8 mouse cellular contexts compared by ENCODE assay signal in the genomic region with DNA sequence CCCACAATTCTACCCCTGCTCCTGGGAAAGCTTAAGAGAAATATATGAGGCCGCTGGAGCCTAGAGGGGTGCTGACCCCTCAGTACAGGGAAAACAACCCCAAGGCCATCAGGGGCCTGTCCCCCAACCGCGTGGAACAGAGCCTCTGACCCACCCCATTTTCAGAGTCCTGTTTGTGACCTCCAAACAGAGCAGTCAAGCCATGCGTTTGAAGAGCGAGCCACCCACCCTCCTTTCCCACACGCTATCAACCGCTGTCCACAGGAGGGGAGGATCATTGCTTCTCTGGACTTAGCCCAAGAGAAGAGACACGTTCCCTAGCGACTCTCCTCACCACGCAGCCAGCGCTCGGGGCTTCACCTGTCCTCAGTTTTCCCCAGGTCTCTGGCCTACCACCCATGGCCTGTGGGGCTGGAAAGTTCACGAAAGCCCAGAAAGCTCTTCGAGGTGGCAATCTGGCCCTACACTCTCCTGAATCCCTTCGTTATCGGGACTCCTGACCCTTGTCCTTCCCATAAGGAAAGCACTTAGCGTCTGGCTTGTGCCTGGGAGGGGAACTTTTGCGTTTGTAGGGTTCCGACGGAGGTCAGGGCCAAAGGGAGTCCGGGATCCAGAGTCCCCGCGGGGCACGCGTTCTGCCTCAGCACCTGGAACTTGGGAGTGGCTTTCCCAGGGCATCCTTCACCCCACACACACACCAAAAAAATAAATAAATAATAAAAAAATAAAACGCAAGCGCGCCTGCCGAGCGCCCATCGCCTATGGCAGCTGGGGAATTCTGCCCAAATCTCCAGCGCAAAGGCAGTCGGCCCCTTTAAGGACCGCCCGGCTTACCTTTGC. TPM values are rescaled to one million over a fixed set of nuclear protein-coding genes. Genes with fewer than 3 reads are reported as not detected.
DNase-seq lines count a peak whose midpoint lies in the region; ATAC-seq and TF ChIP-seq lines count a peak whose summit lies in the region.

No protein-coding gene starts in this region.

- peak overlapping the region; percentile 89 for H3K27ac ChIP-seq in bone marrow macrophage, adult 2 months (ENCODE audit: insufficient read depth, low read depth, low read length)
- peak overlapping the region; percentile 66 for H3K27ac ChIP-seq in intestine, embryonic 15.5 days

- H3K79me2 ChIP-seq in myocyte (ENCODE audit: control insufficient read depth, insufficient read depth) = peaks cover 55% of the 10 kb centered on the region

- no peaks in the 10 kb centered on the region for H3K9me3 ChIP-seq in intestine, embryonic 15.5 days

- H3K36me3 ChIP-seq in intestine, embryonic 15.5 days = no peaks in the 10 kb centered on the region
- no peaks in the 10 kb centered on the region for H3K36me3 ChIP-seq in myocyte (ENCODE audit: control insufficient read depth, insufficient read depth)

- peak overlapping the region; percentile 92 for H3K4me3 ChIP-seq in bone marrow macrophage, adult 2 months (ENCODE audit: insufficient read depth, low read length)
- peak overlapping the region; percentile 71 for H3K4me3 ChIP-seq in intestine, embryonic 15.5 days (replicated peaks)
- H3K4me3 ChIP-seq in myocyte = peak overlapping the region; percentile 99

- 5% methylated on average over 35 of the region's 35 CpGs for WGBS in intestine, embryonic 15.5 days

- H3K4me2 ChIP-seq in intestine, embryonic 15.5 days (replicated peaks) = peak overlapping the region; percentile 98
- H3K4me2 ChIP-seq in myocyte (ENCODE audit: low read depth) = peak overlapping the region; percentile 79

- ATAC-seq in intestine, embryonic 15.5 days = peak; percentile 46
- ATAC-seq in erythroid progenitor cell, adult 5-6 weeks (replicated peaks; ENCODE audit: low FRiP score, poor library complexity, severe bottlenecking) = no peak

- 0 out of 2 replicates have a peak, but pooled peaks cover 3% of the 10 kb centered on the region for H3K27me3 ChIP-seq in intestine, embryonic 15.5 days (replicated peaks)
- no peaks in the 10 kb centered on the region for H3K27me3 ChIP-seq in myocyte (ENCODE audit: control insufficient read depth, insufficient read depth, insufficient read length)

- H3K9ac ChIP-seq in intestine, embryonic 15.5 days = peak overlapping the region; percentile 66

- peak; percentile 38 for DNase-seq in kidney, adult 9 months
- DNase-seq in kidney, adult 8-10 months = no peak
- no peak for DNase-seq in Muller cell, postnatal 12 days (ENCODE audit: inconsistent ontology term)
- no peak for DNase-seq in thymus, postnatal 14 days

- H3K4me1 ChIP-seq in bone marrow macrophage, adult 2 months (ENCODE audit: control insufficient read depth, insufficient read depth, low read length) = peaks cover 43% of the 10 kb centered on the region
- H3K4me1 ChIP-seq in intestine, embryonic 15.5 days (replicated peaks) = peaks cover 26% of the 10 kb centered on the region

- H3ac ChIP-seq in myocyte (ENCODE audit: control insufficient read depth, insufficient read length) = peak overlapping the region; percentile 24

- TF ChIP-seq CTCF in bone marrow macrophage, adult 2 months (IDR thresholded peaks at IDR 0.05; ENCODE audit: low read depth, low read length) = no peak

- TF ChIP-seq POLR2A in bone marrow macrophage, adult 2 months (IDR thresholded peaks at IDR 0.05; ENCODE audit: borderline replicate concordance, low read depth, low read length) = peak; percentile 23; the same call in 1 of the 2 replicates
- TF ChIP-seq POLR2A in myocyte (IDR thresholded peaks at IDR 0.05; ENCODE audit: insufficient read length, low read depth) = peak; percentile 8

TF ChIP-seq in myocyte, 11 proteins besides CTCF, POLR2A, EP300 and RAD21:
- peak in 1 of 3 experiments; percentile 1 for TF ChIP-seq MYOD1 (IDR thresholded peaks at IDR 0.05; ENCODE audit: control insufficient read depth in 1 of 3, insufficient read length in 2 of 3, low read depth in 2 of 3)
- TF ChIP-seq REST (IDR thresholded peaks at IDR 0.05; ENCODE audit: insufficient read depth, insufficient read length) = no peak

RNA-seq across cellular contexts. Expression of a gene that starts 0.7 kb away (rescaled TPM):
- polyA plus RNA-seq in bone marrow macrophage, adult 2 months (2012; ENCODE audit: insufficient read depth, insufficient read length, missing spikeins) = 56.1 and 65.3 TPM in 2 replicates
- polyA plus RNA-seq in intestine, embryonic 15.5 days (2015; fragmentation: Nextera tagmentation; extraction: Ambion mirVana) = 10.5 and 13.4 TPM in 2 replicates
- 33.9 TPM for polyA plus RNA-seq in myocyte (2012; fragmentation: generic; extraction: Trizol)
- total RNA-seq in erythroid progenitor cell, adult 5-6 weeks (2015; ENCODE audit: low replicate concordance) = not detected in 2 replicates
- 0.13 TPM in 1 of 2 replicates, not detected in the other for total RNA-seq in erythroid progenitor cell, adult 5-6 weeks (2017; ENCODE audit: low replicate concordance)

RNA-seq across cellular contexts. Expression of a gene that starts 52.4 kb away (rescaled TPM):
- not detected in 2 replicates for polyA plus RNA-seq in bone marrow macrophage, adult 2 months (2012; ENCODE audit: insufficient read depth, insufficient read length, missing spikeins)
- polyA plus RNA-seq in intestine, embryonic 15.5 days (2015; fragmentation: Nextera tagmentation; extraction: Ambion mirVana) = 0.43 and 0.58 TPM in 2 replicates
- 0.49 TPM for polyA plus RNA-seq in myocyte (2012; fragmentation: generic; extraction: Trizol)
- not detected in 2 replicates for total RNA-seq in erythroid progenitor cell, adult 5-6 weeks (2015; ENCODE audit: low replicate concordance)
- not detected in 2 replicates for total RNA-seq in erythroid progenitor cell, adult 5-6 weeks (2017; ENCODE audit: low replicate concordance)

RNA-seq across cellular contexts. Expression of a gene that starts 52.5 kb away (rescaled TPM):
- polyA plus RNA-seq in bone marrow macrophage, adult 2 months (2012; ENCODE audit: insufficient read depth, insufficient read length, missing spikeins) = not detected in 2 replicates
- polyA plus RNA-seq in intestine, embryonic 15.5 days (2015; fragmentation: Nextera tagmentation; extraction: Ambion mirVana) = 0.03 and 0.08 TPM in 2 replicates
- polyA plus RNA-seq in myocyte (2012; fragmentation: generic; extraction: Trizol) = 0.82 TPM
- total RNA-seq in erythroid progenitor cell, adult 5-6 weeks (2015; ENCODE audit: low replicate concordance) = not detected in 2 replicates
- total RNA-seq in erythroid progenitor cell, adult 5-6 weeks (2017; ENCODE audit: low replicate concordance) = not detected in 2 replicates
